Mouse (Mus musculus) megakaryocyte-erythroid progenitor cell, adult 5-6 weeks (primary cell): ENCODE data around the gene Cic. TPM values are rescaled to one million over a fixed set of nuclear protein-coding genes. Genes with fewer than 3 reads are reported as not detected.
"Not testable (repeated sequence)": the region's sequence is repeated elsewhere in the genome, so short reads cannot be mapped to it uniquely, and the experiment has no call there.

ENCODE experiments used
- ATAC-seq: replicated peaks from 2 replicates; pipeline ENCODE4 v1.8.0; 2016; ENCODE audit warnings: mild to moderate bottlenecking, inconsistent platforms; ENCODE audit not compliant: severe bottlenecking, poor library complexity, low FRiP score, low TSS enrichment
- total RNA-seq, 2 experiments: library from RNA; stranded (forward) in 1 of 2; stranded (reverse) in 1 of 2; fragments of 200-1000, 215-1000 nt in 1 of 2; fragments of >200 nt in 1 of 2; fragmentation: Nextera tagmentation in 1 of 2; gene quantifications; 2 replicates each; pipeline ENCODE4 v1.2.3; 2014 to 2017

The Cic gene
- total RNA-seq, 2 experiments from 2014 or later: 40.0 to 125 TPM

- ATAC-seq: no peak
These were observed 26.9 kb upstream of the Cic start for GRCm38 (mm10) chr7:25240631-25241030.

DNA sequence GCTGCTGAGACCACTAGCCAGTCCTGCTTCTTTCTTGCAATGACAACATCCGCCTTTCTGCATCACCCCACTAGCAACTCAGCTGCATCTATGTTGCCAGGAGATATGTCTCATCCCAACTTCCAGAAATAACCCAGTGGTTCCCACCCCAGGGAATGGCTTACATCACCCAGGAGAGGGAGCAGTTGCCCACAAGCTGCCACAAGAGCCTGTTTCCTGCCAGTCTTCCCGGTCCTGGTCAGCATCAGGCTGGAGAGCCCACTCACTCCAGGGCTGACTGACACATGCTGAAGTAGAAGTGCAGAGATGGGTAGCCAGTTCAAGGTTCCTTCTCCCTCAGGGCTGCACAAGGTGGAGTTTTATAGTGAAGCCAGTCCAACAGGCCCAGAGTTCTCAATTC, 26.4 kb upstream of the Cic start:
- no peak for ATAC-seq

- ATAC-seq: no peak
These were observed 24.1 kb upstream of the Cic start for GRCm38 (mm10) chr7:25243361-25243760.

GRCm38 (mm10) chr7:25244562-25245369, 22.7 kb upstream of the Cic start:
- no peak for ATAC-seq

GRCm38 (mm10) chr7:25246079-25246758, 21.3 kb upstream of the Cic start:
- ATAC-seq: no peak

DNA sequence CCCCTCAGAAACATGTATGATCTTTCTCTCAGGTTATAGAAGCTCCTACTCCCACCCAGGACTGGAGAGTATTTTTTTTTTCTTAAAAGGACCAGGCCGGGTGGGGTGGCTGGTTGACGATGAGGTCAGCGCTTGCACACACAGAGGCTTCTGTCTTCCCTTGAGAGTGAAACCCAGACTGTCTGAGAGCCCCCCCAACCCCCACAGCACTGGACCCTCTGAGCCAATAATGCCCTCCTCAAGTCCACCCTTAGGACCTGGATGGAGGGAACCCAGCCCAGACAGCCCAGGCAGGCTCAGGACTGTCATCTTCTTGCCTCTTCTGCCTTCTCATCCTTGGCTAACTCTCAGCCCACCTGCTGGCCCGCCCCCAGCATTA, 20.8 kb upstream of the Cic start:
- ATAC-seq: no peak

- ATAC-seq: no peak
These were observed 20.0 kb upstream of the Cic start for GRCm38 (mm10) chr7:25247498-25247897.

- no peak for ATAC-seq
These were observed 19.4 kb upstream of the Cic start for GRCm38 (mm10) chr7:25248018-25248647.

- ATAC-seq: peak; percentile 28; the same call in 1 of the 2 replicates
These were observed 18.6 kb upstream of the Cic start for GRCm38 (mm10) chr7:25248846-25249313.

- ATAC-seq: peak; percentile 33
These were observed 18.0 kb upstream of the Cic start for GRCm38 (mm10) chr7:25249314-25250140.

DNA sequence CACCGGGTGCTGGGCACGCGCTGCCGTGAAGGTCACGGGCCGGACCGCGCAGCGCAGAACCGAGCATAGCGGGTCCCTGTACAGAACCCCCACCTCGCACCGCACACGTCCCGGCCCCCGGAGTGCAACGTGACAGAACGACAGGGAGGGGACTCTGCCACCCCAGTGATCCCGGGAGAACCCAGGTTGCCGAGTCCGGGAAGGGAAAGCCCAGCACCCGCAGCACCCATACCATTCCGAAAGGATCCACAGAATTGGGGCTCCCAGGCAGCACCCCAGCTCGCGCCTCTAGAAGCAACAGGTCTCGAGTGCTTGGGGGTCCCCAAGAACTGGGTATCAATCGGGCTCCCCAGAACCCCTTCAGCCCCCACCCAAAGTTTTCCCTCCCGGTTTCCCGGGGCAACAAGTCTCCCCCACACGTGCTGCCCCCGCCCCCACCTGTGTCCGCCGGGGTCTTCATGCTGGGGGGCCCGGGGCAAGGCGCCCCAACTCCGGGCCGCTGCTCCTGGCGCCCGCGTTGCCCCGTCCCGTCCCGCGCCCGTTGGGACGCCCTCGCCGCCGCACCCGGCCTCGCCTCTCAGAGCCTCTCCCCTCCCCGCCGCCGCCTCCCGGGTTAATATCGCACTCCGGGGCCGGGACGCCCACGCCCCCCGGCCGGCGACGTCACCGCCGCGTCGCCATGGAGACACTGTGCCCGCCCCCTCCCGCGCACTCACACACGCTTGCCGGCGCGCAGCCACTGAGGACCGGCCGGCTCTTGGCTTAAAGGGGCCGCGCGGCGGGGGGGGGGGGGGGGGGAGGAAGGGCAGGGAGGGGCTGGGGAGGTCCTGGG, 17.1 kb upstream of the Cic start, which contains the start of gene Erf:
TSS of gene Erf (minus strand) at position 621 of the 832 bp plus-strand sequence.
- ATAC-seq: peak; percentile 80

- no peak for ATAC-seq
These were observed 16.3 kb upstream of the Cic start for GRCm38 (mm10) chr7:25251071-25251791.

- ATAC-seq: no peak
These were observed 15.7 kb upstream of the Cic start for GRCm38 (mm10) chr7:25251822-25252221.

DNA sequence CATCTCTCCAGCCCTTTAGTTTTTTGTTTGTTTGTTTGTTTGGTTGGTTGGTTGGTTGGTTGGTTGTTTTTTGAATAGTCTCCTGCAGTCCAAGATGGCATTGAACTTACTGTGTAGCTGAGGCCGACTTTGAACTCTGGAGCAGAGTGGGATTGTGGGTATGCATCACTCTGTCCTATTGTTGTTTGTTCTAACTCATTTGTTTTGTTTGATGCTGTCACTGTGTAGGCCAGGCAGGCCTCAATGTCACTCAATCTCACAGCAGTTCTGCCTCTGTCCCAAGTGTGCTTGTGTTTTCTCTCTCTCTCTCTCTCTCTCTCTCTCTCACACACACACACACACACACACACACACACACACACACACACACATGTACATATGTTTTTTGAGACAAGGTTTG, 5.6 kb upstream of the Cic start:
- no peak for ATAC-seq

DNA sequence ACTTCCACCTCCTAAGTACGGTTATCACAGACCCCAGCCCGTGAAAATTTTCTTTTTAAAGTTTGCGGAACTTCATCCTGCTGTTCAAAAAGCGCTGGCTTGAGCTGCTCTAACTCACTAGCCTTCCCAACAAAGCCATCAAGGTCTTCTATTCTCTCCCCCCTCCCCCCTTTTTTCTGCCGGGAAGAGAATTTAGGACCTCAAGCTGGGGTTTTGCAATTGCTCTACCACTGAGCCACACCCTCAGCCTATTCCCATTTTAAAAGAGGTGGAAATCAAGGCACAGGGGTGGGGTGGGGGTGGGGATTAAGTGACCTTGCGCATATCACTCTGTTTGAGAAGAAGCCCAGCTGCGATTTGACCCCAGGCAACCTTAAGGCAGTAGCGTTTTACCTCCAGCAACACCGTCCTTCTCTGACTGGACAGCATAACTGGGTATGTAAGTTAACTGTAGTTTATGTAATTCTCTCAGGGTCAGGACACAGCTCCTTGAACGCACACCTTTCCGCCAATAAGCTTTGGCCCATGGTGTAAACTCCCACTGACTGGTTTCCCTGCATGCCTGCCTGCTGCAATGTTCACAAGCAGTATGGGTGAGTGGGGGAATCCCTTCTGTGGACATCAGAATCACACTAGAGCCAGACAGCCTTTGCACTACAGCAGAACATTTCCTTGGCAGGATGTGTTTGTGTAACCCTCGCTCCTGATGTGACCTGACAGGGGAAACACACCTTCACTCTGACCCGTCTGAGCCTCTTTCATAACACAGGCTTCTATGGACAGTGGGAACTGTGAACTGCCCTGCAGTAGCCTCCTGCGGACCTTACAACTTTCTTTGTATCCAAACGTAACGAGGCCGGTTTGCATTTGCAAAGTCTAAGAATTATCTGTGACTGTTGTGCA, 3.3 kb upstream of the Cic start:
- no peak for ATAC-seq

GRCm38 (mm10) chr7:25265743-25266142, 1.8 kb upstream of the Cic start:
- ATAC-seq: not testable (repeated sequence)
